Mouse (Mus musculus) frontal cortex, postnatal 36 days (tissue): ENCODE results near the gene Ctu2.

Experiments
- DNase-seq, 2 experiments: peaks; one replicate each; pipeline ENCODE4 v3.0.0; 2022; ENCODE audit warnings: low spot score in 2 of 2

Gene Ctu2

DNA sequence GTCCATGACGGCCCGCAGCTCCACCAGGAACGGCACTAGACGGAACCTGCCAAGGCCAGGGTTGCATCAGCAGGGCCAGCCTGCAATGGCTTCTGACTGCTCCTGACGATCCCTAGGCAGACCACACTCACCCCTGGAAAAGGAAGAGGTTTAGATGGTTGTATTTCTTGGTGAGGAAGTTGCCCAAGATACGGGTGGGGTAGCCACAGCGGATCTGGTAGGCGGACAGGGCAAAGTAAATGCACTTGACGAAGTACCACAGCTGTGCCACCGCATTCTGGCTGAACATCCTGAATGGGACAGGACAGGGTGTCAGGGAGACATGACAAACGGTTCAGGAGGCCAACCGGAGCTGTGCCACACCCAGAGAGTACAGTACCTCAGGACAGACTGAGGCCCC lies 8.9 kb downstream of the Ctu2 start:
- no peak for DNase-seq

DNA sequence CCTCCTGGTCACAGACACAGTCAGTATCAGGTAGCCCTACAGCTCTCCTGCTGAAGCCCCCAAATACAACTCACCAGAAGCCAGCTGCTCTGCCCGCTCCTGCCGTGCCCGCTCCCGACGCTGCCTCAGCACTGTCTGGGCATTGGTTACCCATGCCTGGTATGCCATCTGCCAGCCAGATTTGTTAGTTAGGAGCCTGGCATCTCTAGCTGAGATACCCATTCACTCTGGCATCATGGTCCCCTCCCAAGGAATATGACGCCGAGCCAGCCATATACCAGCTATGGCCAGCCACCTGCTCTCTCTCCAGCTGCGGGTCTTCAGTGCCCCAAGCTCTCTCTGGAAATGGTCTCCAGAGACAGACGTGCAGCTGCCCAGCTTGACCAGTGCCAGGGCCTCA lies 12.4 kb downstream of the Ctu2 start:
- no peak for DNase-seq

DNA sequence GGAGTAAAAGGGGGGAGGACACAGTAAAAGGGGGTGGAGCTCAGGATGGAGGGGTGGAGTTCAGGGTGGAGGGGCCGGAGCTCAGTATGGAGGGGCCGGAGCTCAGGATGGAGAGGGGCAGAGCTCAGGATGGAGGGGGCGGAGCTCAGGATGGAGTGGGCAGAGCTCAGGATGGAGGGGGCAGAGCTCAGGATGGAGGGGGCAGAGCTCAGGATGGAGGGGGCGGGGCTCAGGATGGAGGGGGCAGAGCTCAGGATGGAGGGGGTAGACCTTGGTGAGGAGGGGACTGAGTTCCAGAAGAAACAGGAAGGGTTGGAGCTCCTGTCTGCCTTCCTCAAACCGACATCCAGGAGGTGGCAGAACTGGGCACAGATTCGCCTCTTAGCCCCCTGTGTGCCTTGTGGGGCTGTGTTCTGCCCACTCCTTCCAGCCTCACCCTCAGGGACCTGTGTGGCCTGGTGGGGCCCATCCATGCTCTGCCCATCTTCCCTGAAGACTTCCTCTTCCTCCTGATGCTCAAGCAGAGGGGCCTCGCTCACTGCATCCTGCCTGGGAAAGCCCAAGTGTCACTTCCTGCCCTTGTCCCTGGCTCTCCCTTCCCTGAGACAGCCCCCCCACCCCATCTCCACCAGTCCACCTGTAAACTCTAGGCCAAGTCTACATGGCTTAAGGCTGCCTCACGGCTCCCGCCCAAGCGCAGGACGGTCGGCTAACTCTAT lies 21.2 kb downstream of the Ctu2 start:
- DNase-seq: no peak

DNA sequence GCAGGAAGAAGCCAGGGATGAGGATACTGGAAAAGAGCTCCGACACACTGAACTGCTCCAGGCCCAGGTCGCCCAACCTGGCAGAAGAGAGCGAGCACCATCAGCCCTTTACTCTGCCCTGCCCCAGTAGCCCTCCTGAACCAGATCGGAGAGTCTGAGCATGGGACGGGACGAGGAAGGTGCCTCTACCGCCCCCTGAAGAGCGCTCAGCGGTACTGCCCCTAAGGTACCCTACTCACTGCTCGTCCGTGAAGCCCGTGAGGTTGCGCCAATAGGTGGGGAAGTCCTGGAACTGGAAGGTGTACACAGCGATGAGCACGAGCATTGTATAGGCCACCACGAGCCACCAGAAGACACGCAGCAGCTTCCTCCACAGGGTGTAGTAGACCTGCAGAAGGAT lies 22.0 kb downstream of the Ctu2 start:
- no peak for DNase-seq

DNA sequence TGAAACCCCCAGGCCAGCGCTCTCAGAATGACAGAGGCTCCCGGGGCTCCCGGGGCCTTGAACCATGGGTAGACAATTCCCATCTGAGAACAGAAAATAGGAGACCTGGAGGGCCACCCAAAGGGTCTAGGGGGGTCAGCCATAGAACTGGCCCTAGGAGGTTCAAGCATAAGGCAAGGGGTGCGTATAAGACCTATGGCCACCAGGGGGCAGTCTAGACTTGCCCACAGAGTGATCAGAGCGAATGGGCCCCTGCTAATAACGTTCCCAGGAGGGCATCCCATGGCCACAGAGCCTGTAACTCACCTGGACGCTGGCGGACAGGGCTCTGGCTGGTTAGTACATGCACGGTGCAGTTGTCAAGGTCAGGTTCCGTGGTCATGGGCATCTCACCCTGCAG lies 24.9 kb downstream of the Ctu2 start:
- DNase-seq: peak; percentile 72 to 73

DNA sequence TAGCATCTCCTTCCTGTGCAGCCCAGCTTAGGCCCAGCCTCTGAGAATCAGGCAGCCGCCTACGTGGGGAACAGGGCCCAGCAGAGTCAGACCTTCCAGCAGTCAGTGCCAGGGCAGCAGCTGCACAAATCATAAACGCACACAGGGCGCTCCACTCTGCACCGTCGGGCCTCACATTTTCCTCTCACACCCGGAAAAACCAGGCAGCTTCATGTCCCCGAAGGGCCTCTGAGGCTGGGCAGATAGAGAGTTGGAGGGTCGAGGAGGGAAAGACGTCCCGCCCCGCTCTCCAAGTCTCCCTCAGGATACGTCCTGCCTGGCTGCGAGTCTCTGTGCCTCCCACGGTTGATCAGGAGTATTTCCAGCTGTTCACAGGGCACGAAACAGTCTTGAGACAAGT lies 35.6 kb downstream of the Ctu2 start:
- DNase-seq: no peak

DNA sequence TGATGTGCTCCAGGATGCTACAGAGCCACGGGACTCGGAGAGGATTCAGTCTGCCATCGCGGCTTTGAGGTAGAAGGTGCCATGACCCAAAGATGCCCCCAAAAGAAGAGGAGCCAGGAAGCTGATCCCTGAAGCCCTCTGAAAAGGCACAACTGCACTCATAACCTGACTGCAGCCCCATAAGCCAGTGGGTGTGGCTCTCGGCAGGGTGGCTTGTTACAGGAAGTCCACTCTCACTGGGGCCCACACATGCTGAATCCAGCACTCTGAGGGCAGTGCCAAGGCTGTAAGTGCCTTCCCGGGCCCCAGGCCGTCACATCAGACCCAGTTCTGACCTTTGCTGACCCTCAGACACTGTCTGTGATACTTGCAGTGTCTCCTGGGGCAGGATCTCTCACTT lies 36.4 kb downstream of the Ctu2 start:
- DNase-seq: no peak

DNA sequence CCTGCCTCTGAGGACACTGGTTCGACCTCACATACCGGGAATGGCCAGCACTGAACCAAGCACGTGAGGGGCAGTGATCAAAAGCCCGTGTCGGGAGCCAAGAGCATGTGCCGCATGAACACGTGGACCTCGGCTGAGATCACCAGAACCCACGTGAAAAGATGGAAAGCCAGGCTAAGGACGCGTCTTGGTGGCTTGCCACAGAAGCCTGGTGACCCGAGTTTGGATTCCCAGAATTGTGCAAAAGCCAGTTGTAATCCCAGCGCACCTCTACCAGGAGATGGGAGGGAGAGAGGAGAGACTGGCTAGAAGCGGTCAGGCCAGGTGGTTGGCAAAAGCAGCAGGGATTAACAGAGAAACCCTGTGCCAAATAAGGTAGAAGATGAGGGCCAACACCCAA lies 39.8 kb downstream of the Ctu2 start:
- no peak for DNase-seq

DNA sequence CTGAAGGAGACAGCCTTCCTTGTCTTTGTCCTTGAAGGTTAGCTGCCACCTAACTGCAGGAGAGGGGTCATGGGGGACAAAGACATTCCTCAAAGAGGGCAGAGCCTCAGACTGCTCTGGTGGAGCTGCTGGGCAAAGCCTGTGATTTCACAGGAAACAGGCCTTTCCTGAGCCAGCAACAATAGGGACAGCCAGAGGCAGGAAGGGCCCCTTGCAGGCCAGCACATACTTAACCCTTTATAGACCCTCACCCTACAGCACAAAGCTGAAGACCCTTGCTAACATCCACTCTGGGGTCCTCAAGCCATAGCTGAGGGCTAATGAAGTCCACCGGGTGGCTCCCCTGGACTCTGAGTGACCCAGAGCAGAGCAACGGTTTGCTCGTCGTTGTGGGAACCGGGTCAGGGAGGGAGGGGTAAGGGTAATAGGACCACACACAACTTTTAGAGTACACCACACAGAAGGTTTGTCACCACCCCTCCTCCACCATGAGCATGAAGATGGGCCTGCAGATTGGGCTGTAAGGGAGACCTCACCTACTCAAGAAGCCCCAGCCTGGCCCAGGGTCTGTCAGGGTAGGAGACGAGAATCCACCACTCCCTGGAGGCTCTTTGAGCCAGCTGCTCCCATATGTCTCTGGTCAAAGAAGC lies 41.7 kb downstream of the Ctu2 start:
- no peak for DNase-seq

DNA sequence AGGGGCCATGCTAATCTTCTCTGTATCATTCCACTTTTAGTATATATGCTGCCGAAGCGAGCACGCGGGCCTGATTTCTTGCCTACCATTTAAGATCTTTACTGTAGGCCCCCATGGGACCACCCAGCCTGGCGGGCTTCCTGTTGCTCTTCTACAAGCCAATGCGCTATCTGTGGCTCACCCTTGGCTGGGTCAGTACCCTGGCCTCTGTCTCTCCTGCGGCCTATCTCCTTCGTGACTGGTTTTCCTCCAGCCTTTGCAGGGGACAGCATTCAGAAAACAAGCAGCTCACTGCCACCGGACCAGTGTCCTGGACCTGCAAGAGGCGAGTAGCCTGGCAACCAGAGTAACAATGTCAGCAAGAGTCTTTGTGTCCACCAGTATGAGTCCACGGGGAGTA lies 44.7 kb downstream of the Ctu2 start:
- DNase-seq: no peak

DNA sequence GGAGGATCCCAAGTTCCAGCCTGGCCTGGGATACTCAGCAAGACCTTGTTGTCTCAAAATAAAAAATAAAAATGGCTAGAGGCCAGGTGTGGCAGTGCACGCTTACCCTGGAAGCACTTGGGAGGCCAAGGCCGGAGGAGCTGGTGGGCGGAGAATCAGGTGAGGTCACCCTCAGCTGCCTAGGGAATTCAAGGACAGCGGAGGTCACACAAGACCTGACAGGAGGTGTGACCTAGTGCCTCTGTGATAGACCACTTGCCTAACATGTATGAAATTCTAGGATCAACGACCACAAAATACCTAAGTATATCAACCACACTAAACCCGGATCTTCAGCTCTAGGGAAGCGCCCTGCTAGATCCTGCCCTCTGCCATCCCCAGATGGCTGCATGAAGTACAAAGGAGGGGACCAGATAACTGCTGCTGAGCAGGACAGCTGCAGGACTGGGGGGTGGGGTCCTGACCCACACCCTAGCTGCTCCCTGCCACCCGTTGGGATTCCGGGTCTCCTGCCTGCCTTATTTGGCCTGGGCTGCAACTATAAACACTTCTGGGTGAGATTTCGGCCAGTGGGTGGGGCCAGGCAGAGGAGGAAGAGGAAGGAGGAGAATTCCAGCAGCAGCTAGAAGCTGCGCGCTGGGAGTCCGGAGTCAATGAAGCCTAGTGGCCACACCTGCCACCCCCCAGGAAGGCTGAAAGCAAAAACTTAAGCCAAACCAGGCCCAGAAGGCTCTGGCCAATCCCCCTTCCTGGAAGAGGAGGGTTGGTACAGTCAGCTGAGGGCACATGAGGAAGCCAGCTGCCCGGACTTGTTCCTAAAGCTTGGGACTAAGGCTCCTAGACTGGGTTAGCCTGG lies 47.1 kb downstream of the Ctu2 start:
- DNase-seq: no peak

DNA sequence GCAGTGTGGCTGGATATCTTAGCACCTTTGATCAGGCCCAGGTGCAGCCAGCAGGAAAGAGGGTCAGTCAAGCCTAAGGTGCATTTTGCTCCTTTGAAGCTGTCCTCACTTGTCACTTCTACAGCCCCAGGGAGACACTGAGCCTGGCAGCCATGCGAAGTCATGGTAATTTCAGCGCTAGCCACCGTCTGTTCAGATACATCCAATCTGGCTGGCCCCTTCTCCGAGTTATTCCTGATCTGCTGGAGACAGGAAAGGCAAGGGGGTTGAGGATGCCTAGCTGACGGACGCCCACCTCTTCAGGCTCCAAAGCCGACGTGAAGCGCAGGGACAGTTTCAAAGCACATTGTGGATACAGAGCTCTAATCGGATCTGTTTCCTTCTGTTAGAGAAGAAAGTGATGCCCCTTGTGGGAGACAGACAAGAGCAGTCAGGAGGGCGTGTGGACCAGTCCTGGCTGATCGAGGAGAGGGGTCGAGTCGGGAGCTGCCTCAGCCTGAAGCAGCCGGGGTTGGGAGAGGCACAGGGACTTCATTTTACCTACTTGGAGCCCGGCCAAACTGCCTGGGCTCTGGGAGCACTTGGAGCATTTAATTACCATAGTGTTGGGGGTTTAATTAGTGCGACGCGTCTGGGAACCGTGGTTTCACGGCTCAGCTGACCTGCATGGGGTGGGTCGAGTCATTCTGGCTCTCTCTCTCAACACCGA lies 47.9 kb downstream of the Ctu2 start:
- DNase-seq: peak; percentile 43 to 51

DNA sequence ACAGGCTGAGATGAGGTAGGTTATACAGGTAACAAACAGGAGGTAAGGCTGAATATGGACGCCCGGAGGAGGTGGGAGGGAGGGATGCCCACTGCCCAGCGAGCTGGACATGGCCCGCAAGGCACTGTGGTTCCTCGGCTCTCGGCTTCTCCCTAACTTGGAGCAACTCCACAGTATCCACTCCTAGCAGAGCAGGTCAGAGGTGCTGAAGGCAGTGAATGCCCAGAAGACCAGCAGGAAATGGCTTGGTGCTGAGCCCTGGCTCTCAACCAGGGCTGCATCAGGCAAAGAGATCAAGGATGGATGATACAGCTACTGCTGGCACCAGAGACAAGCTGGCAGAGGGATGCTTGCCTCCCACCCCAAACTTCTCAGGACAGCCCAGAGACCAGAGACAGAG lies 48.6 kb downstream of the Ctu2 start:
- DNase-seq: no peak

DNA sequence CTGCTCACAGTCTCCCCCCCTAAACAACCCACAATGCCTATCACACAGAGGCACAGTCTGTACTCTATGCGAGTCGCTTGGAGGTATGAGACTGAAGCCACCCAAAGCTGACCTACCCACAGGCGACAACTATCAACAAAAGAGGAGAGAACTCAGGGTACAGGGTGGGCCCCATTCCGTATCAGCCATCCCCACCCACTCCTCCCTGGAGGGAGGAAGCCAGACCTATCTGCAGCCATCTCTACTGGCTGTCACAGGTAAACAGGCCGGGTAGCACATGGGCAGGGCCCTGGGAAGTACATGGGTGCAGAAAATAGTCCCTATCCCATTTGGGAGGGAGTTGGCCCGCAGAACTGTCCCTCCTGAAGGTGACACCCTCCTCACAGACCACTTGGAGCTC lies 49.1 kb downstream of the Ctu2 start:
- DNase-seq: no peak

DNA sequence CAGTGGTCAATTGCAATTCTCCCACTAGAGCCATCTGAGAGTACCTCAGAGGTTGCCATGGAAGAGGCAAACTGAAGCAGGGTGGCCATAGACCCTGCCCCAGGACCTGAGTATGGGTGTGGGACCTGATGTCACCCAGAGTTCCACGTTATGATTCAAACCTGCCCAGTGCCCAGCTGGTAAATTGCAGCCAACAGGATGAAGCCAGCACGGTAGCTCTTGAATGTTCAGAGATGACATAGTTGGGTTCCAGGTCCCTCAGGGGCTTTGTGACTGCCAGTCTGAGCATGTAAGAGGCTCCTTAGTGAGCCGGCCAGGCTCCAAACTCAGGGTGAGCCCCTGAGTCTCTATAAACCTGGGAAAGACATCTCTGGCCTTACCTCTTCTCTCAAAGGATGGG lies 50.1 kb downstream of the Ctu2 start:
- DNase-seq: no peak

DNA sequence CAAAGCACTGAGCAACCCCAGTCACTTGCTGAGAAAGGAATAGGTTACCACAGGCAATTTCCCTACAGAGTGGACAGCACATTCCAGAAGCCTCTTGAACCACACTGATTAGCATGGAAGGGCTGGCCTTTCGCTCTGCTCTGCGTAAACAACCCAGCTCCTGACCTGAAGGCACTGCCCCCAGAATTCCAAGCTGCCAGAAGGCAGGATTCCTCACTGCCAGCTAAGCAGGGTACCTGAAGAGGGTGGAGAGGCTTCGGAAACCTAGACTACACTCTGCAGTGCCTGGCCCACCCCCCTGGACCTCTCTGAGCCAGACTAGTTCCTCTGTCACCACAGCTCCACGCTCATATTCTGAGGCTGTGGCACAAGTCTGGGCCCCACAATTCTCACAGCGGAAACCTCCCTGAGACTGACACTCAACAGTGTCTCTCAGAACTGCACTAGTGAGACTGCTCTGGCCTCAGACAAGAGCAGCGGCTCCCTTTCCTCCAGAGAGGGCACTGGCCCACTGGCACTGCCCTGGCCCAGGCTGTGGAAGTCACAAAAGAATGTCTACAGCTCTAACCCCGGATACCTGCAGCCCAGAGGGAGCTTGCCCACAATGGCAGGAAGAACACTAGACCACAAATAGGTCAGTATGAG lies 50.7 kb downstream of the Ctu2 start:
- no peak for DNase-seq

DNA sequence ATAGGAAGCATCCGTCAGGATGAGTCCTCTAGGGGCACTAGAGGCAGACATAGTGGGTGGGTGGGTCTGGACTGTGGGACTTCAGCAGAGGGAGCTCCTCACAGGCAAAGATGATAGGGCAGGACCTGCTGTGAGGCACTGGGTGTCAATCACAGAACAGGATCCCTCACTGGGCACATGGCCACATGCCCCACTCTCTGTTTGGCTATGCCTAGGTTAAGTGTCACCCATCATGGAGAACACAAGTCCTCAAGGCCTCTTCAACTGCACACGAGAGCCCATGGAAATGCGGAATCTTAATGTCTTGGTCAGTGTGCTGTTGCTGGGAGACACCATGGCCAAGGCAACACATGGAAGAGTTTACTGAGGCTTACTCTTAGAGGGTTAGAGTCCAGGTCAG lies 52.0 kb downstream of the Ctu2 start:
- no peak for DNase-seq

DNA sequence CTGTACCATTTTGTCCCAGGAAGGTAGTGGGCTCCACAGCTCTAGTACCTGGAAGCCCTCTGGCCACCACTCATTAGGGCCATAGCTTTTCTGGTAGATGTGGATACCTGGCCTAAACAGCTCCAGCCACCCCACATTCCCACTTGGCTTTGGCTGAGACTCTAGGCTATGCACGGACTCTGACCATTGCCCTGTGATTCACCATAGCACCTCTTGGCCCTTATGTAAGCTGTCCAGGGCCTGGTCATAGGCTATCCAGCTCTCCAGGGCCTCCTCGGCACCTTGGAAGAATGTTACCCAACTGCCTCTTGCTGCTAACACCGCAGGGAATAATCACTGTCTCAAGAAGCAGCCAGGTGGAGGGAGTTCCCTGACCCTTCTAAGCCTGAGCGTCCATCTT lies 53.2 kb downstream of the Ctu2 start:
- no peak for DNase-seq

DNA sequence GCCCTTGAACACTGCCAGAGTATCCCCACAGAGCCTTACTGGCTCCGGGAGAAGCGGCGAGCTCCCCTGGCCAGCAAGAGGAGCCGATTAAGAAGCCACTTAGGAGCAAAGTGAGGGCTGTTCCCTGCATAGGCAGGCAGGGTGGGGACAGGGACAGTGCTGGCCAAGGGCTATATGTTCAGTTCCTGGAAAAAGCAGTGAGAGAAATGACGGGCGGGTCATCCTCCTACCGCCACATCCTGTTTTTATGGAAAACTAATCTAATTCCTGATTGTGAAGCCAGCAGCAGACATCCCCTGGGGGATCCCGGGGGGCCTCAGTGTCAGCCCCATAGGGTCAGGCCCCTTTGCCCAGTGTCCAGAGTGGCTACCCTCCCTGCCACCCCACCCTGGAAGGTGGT lies 55.4 kb downstream of the Ctu2 start:
- no peak for DNase-seq
